Mouse (Mus musculus): ENCODE data around the gene Gm20458. TPM values are rescaled to one million over a fixed set of nuclear protein-coding genes. Genes with fewer than 3 reads are reported as not detected.

Gm20458 gene
- total RNA-seq, 2 experiments from 2014 or later = 10.2 to 14.1 TPM

DNA sequence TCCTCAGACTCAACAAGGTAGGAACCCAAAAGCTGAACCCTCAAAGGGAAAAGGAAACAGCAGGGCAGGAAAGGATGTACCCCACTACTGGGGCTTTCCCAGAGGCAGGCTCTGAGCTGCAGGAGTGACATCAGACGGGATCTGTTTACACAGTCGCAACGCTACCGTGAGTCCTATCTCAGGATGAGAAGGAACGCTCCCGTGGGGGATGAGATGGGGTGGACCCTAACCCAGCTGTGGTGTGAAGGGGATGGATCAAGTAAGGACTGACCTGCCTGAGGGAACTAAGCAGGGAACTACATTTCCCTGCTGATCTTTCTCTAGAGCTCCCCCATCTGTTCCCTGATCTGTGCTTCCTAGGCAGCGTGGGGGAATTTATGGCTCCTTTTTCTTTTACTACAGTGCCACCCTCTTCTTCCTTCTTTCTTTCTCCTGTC lies 3.9 kb upstream of the Gm20458 start, which contains the start of gene Sys1:
Sys1 (plus strand) TSS at position 101 of the 437 bp plus-strand sequence.
- intact Hi-C loops (cut with DNase I) = loop anchor here (1.0 kb wide), 1 partner anchor 40 kb away; no protein-coding TSS in a partner anchor
- Histone ChIP-seq H3K4me3 (peak within 1 kb of the TSS; percentile 40), H3K27ac (peak within 1 kb of the TSS; percentile 79; the same call in 1 of the 2 replicates)
- peak in 1 of 2 experiments; percentile 22 for DNase-seq (ENCODE audit: extremely low spot score in 1 of 2, low spot score in 2 of 2)
- peak; percentile 38 for TF ChIP-seq CTCF (IDR thresholded peaks at IDR 0.05)

DNA sequence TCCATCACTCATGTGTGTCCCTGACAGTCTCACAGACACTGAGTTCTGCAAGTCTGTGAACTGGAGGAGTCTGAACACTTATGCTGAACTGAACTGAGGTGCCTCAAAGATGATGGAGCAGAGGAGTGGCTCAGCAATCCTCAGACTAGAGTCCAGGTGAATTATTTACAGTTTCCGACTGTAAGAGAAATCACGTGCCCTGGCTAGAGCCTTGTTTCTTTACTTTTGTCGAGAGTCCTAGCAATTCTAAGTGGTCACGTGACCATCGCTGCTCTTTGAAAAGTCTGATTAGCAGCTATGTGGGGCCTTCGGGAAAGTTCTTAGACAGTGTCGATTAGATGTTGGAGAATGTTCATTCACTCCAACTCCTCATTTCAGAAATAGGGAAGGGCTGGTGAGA lies 2.8 kb upstream of the Gm20458 start:
- Histone ChIP-seq H3K27ac (no peak overlapping the region), H3K4me3 (no peak overlapping the region)
- DNase-seq (ENCODE audit: extremely low spot score in 1 of 2, low spot score in 2 of 2) = no peak
- intact Hi-C loops (cut with DNase I) = loop anchor here (1.0 kb wide), 1 partner anchor 41 kb away; no protein-coding TSS in a partner anchor
- TF ChIP-seq CTCF (IDR thresholded peaks at IDR 0.05) = no peak

DNA sequence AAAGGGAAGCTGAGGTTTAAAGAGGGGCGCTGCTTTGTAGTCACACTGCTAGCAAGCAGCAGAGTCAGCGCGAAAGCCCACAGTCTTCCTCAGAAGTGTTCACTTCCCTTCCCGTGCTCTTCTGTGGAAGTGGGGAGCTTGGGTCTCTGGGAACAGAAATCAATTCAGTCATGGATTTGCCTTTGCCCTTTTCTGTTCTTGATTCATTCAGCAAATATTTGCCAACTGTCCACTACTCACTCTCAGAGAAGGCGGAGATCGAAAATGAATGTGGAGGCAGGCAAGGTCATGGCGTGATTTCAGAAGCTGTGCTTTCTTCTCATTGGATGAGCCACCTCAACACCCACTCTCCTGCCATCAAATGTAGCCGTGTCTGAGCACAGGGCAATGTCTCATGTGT lies 2.2 kb upstream of the Gm20458 start:
- no peak for DNase-seq (ENCODE audit: extremely low spot score in 1 of 2, low spot score in 2 of 2)
- Histone ChIP-seq H3K27ac (no peak overlapping the region), H3K4me3 (no peak overlapping the region)
- TF ChIP-seq CTCF (IDR thresholded peaks at IDR 0.05) = no peak
- intact Hi-C loops (cut with DNase I) = no loop called here

DNA sequence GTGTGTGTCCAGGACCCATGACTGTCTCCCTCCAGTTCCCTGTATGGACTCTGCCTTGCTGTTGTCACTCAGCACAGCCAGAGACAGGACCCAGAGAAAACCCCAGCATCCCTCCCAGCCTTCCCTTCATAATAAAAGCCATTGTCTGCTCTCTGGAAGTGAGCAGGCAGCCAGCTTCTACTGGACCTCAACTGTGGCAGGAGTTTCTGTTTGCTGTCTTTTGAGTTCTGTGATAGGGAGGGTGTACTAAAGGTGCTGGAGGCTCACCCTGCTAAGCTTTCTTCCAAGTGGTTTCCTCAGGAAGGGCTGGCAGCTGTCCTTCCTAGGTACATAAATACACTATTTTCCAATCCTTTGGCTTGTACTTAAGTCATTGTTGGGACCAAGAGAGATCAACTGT lies 4.4 kb downstream of the Gm20458 start:
- DNase-seq (ENCODE audit: extremely low spot score in 1 of 2, low spot score in 2 of 2) = no peak
- Histone ChIP-seq H3K4me3 (no peak overlapping the region), H3K27ac (no peak overlapping the region)
- no peak for TF ChIP-seq CTCF (IDR thresholded peaks at IDR 0.05)
- intact Hi-C loops (cut with DNase I) = no loop called here

DNA sequence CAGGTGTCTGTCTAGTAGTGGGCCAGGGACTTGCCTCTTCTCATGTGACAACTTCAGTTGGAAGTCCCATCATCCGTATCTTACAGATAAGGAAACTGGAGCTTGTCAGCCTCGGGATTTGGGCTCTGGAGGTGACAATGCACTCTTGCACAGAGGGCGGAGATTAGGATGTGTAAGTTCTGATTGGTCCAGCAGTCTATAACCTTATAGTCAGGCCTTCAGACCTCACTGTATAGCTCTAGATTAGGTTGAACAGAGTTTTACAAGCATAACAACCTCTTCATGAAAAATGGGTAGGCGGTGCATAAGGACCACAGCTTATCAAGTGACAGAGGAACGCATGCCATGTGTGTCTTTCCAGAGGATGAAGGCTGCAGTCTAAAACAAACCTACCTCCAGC lies 6.0 kb downstream of the Gm20458 start:
- H3K27ac ChIP-seq = no peak overlapping the region
- TF ChIP-seq CTCF (IDR thresholded peaks at IDR 0.05) = no peak
- no peak for DNase-seq (ENCODE audit: extremely low spot score in 1 of 2, low spot score in 2 of 2)
- intact Hi-C loops (cut with DNase I) = no loop called here
- no peak overlapping the region for H3K4me3 ChIP-seq

DNA sequence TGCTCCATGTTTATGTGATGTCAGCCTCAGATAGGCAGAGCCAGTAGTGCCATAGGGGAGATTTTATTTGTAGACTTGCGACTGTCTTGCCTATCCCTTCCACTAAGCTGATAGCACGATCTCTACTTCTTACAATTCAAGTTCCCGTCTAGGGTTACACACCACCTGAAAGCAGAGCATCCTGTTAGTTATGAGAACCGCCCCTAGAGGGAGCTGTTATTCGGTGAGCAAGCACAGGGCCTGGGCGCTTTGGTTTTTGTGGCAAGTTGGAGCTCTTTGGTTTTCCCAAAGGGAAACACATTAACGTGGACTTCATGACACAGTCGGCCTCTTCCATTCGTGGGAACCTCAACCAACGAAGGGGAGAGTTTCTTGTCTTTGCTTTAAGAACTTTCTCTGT lies 9.5 kb downstream of the Gm20458 start:
- peak in 1 of 2 experiments; percentile 54 for DNase-seq (ENCODE audit: extremely low spot score in 1 of 2, low spot score in 2 of 2)
- intact Hi-C loops (cut with DNase I) = loop anchor here (2.0 to 5.0 kb wide), 2 partner anchors 47 to 93 kb away; partner anchors contain the start of gene Wfdc2

DNA sequence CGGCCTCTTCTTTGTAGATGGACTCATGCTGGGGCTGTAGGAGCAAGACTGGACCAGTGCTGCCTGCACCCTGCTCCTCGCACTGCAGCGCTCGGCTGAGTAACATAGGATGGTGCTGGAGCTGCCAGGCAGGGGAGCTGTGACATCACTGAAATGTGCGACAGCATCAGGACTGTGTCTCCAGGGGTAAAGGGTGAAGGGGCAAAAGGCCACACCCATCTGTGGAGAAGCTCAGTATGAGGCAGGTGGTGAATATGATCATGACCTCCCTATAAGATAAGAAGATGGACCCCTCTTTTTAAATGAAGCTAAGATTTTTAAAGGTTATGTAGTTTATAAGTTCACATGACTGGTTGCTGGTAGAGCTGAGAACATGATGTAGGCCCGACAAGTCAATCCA lies 12.9 kb downstream of the Gm20458 start, which contains the start of gene Trp53tg5:
Trp53tg5 (minus strand) TSS at position 101 of the 400 bp plus-strand sequence.
- DNase-seq (ENCODE audit: extremely low spot score in 1 of 2, low spot score in 2 of 2) = no peak
- TF ChIP-seq CTCF (IDR thresholded peaks at IDR 0.05) = no peak
- intact Hi-C loops (cut with DNase I) = loop anchor here (5.0 kb wide), 1 partner anchor 44 kb away; no protein-coding TSS in a partner anchor
- H3K27ac ChIP-seq = no peak within 1 kb of the TSS
- no peak within 1 kb of the TSS for H3K4me3 ChIP-seq

More for the DNA sequence above, 9.5 kb downstream of the Gm20458 start:
- Histone ChIP-seq H3K4me3 (no peak overlapping the region), H3K27ac (no peak overlapping the region)
- TF ChIP-seq CTCF (IDR thresholded peaks at IDR 0.05) = peak; percentile 73

DNA sequence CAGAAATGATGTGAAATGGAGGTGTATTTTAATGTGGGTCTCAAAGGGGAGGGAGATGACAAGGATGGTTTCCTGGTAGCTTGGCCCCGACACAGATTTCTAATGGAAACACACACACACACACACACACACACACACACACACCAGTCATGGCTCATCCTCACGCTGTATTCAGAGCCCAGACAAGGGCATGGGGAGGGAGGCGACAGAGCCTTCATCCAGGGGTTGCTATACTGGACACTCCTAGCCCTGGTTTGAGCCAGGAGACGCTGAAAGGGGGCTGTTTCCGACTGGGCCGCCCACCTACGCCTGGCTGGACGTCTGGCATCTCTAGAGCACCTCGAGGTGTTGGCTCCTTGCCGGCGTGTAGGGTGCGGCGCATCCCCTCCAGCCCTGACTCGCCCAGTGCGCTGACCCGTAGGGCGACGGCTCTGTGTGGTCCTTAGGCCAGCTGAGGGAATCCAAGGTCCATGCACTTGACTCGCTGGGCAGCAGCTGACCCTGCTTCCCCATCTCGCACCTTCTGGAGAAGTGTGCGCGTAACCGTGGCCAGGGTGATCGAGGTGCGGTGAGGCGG lies 25.0 kb downstream of the Gm20458 start, which contains the start of gene Dbndd2:
Dbndd2 (plus strand) TSS at position 426 of the 577 bp plus-strand sequence.
- intact Hi-C loops (cut with DNase I) = loop anchor here (2.0 to 10.0 kb wide), 2 partner anchors 23 to 259 kb away; partner anchors contain the start of genes Dnttip1 and Wfdc3
- H3K27ac ChIP-seq = peak within 1 kb of the TSS; percentile 99
- no peak for TF ChIP-seq CTCF (IDR thresholded peaks at IDR 0.05)

DNA sequence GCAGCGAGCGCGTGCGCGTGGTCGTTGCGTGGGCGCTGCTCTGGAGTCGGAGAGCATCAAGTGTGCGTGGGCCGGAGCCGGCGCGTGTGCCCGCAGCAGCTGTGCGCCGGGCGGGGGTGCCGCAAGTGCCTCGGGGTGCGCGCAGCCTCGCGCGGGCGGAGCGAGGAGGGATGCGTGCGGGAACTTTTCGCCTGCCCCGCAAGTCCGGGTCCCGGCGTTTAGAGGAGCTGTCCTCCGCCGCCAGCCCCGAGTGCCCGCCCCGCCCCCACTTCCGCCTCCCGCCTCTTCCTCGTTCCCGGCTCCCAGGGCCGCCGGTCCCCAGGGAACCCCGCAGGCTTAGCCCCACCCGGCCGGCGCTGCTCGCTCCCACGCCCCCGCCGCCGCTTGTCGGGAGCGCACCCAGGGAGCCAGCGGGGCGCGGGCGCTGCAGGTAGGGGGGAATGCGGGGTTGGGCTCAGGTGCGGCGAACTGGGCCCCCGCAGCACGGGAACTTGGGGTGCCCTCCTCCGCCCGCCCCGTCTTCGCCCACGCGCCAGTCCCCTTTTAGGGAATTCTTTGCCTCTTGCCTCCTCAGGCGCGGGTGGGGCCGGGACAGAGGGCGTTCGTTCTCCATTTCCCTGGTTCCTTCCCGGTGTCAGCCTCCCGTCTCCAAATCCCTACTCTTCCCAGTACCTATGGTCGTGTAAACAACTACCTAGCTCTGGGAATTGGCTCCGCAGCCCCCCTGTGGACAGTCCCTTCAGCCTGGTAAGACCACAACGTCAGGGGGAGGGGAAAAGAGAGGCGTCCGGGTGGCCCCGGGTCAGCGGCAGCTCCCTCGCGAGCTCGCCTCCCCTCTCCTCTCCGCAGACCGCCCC lies 25.7 kb downstream of the Gm20458 start:
- no peak; the same call in none of the 2 replicates for TF ChIP-seq CTCF (IDR thresholded peaks at IDR 0.05)
- H3K27ac ChIP-seq = peak overlapping the region; percentile 99
- peak overlapping the region; percentile 94 for H3K4me3 ChIP-seq
- intact Hi-C loops (cut with DNase I) = loop anchor here (2.0 to 10.0 kb wide), 2 partner anchors 24 to 258 kb away; partner anchors contain the start of genes Dnttip1 and Wfdc3
- DNase-seq (ENCODE audit: extremely low spot score in 1 of 2, low spot score in 2 of 2) = peak; percentile 83 to 87

More for the DNA sequence above, 25.0 kb downstream of the Gm20458 start, which contains the start of gene Dbndd2:
- DNase-seq (ENCODE audit: extremely low spot score in 1 of 2, low spot score in 2 of 2) = no peak
- H3K4me3 ChIP-seq = peak within 1 kb of the TSS; percentile 94

DNA sequence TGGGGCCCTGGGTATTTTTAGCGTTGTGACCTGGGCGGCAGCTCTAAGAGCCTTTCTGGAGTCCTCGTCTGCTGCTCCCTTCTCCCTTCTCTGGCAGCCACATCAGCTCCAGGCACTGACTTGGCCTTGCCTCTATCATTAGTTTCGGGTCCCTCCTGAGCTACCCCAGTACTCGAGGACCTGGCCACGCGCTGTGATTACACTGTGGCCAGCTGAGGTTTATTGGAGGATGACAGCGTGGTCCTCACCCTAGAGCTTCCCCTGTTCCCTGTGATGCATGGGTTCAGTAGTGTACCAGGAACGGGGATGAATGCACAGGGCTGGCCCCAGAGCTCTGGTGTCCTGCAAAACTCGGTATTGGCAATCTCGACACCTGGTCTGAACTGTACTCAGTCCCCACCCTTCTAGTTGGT lies 26.4 kb downstream of the Gm20458 start:
- intact Hi-C loops (cut with DNase I) = loop anchor here (2.0 to 10.0 kb wide), 2 partner anchors 24 to 258 kb away; partner anchors contain the start of genes Dnttip1 and Wfdc3
- H3K4me3 ChIP-seq = peak overlapping the region; percentile 94
- no peak for TF ChIP-seq CTCF (IDR thresholded peaks at IDR 0.05)
- DNase-seq (ENCODE audit: extremely low spot score in 1 of 2, low spot score in 2 of 2) = no peak
- peak overlapping the region; percentile 99 for H3K27ac ChIP-seq

DNA sequence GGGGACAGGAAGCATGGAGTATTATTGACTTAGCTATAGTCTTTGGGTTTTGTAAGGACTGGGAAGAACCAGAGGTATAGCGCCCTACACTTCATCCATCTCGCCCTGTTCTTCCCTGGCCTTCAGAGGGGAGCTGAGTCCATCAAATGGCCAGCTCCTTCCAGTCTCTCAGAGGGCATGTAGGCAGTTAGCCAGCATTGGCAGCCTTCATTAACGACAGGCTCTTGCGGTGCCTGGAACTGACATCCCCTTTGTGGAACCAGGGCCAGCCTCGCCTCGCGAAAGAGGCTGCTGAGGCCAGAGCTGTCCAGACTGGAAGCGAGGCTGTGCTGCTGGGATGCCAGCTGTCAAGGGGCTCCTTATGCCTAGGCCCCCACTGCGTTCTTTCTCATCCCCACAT lies 27.0 kb downstream of the Gm20458 start:
- intact Hi-C loops (cut with DNase I) = loop anchor here (2.0 to 10.0 kb wide), 2 partner anchors 25 to 257 kb away; partner anchors contain the start of genes Dnttip1 and Wfdc3
- peak; percentile 39 to 51 for DNase-seq (ENCODE audit: extremely low spot score in 1 of 2, low spot score in 2 of 2)
- TF ChIP-seq CTCF (IDR thresholded peaks at IDR 0.05) = no peak
- Histone ChIP-seq H3K4me3 (peak overlapping the region; percentile 94), H3K27ac (peak overlapping the region; percentile 99)
